Mouse (Mus musculus): ENCODE data around the gene Gtpbp1. TPM values are rescaled to one million over a fixed set of nuclear protein-coding genes. Genes with fewer than 3 reads are reported as not detected.

Gene Gtpbp1
- polyA plus RNA-seq, 1 experiment = 35.3 TPM

- Histone ChIP-seq H3K27me3 (replicated peaks; ENCODE audit: control insufficient read depth, insufficient read depth, low read length) (no peaks in the 10 kb centered on the region), H3K4me1 (ENCODE audit: control insufficient read depth, insufficient read depth, low read length) (peaks cover 7% of the 10 kb centered on the region), H3K4me3 (ENCODE audit: insufficient read depth, low read depth, low read length) (no peak overlapping the region), H3K36me3 (ENCODE audit: control insufficient read depth, insufficient read depth, low read length) (no peaks in the 10 kb centered on the region), H3K27ac (ENCODE audit: insufficient read depth, low read depth, low read length) (no peak overlapping the region)
- peak; percentile 13 for DNase-seq
- TF ChIP-seq CTCF (conservative IDR thresholded peaks at IDR 0.05; ENCODE audit: insufficient read depth, insufficient read length, low read depth, low read length) = no peak
- no peak for TF ChIP-seq POLR2A (IDR thresholded peaks at IDR 0.05; ENCODE audit: low read depth, low read length)
- WGBS = 52% methylated on average over 6 of the region's 6 CpGs
These were observed 77.7 kb downstream of the Gtpbp1 start for GRCm38 (mm10) chr15:79768302-79768701.

DNA sequence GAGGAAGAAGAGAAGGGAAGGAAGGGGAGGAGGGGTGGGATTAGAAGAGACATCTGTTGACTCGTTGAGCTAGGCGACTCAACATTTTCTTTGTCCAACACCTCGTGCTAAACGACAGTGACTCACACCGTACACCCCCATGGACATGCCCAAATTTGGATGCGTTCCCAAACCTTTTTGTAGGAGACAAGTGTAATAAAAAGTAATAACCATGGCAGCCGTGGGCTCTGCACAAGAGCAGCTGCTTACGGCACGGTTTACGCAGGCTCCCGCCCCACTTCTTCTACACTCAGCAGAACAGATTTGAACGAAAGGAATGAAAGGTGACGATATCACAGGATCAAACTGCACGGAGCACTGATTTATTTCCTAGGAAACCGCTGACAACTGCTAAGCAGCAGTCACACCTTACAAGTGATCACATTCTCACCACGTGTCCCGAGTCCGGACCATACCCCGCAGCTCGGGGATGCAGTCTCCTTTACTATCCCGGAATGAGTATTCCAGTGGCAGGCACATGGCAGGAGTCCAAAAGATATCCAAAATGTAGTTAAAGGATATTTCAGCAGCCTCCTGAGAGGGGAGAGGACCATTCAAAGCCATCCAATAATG is 80.1 kb downstream of the Gtpbp1 start:
- Histone ChIP-seq H3K4me1 (ENCODE audit: control insufficient read depth, insufficient read depth, low read length) (peaks cover 11% of the 10 kb centered on the region), H3K36me3 (ENCODE audit: control insufficient read depth, insufficient read depth, low read length) (no peaks in the 10 kb centered on the region), H3K4me3 (ENCODE audit: insufficient read depth, low read depth, low read length) (no peak overlapping the region), H3K27ac (ENCODE audit: insufficient read depth, low read depth, low read length) (no peak overlapping the region), H3K27me3 (replicated peaks; ENCODE audit: control insufficient read depth, insufficient read depth, low read length) (no peaks in the 10 kb centered on the region)
- no peak for DNase-seq
- 45% methylated on average over 21 of the region's 21 CpGs for WGBS
- TF ChIP-seq POLR2A (IDR thresholded peaks at IDR 0.05; ENCODE audit: low read depth, low read length) = no peak
- no peak for TF ChIP-seq CTCF (conservative IDR thresholded peaks at IDR 0.05; ENCODE audit: insufficient read depth, insufficient read length, low read depth, low read length)

Other genes starting within 250 kb of the Gtpbp1 start
- 31.5 and 34.9 TPM in 2 replicates for gene Csnk1e, start 235.3 kb upstream of the Gtpbp1 start, polyA plus RNA-seq (2012; rRNA removed)
- 0.05 and 0.08 TPM in 2 replicates for gene Kcnj4, start 185.6 kb upstream of the Gtpbp1 start, polyA plus RNA-seq (2012; rRNA removed)
- 5.9 and 7.8 TPM in 2 replicates for gene Kdelr3, start 174.4 kb upstream of the Gtpbp1 start, polyA plus RNA-seq (2012; rRNA removed)
- 148 and 160 TPM in 2 replicates for gene Ddx17, start 144.1 kb upstream of the Gtpbp1 start, polyA plus RNA-seq (2012; rRNA removed)
- 0.12 TPM in 1 of 2 replicates, not detected in the other for gene Dmc1, start 85.7 kb upstream of the Gtpbp1 start, polyA plus RNA-seq (2012; rRNA removed)
- gene Fam227a, start 31.9 kb upstream of the Gtpbp1 start, polyA plus RNA-seq (2012; rRNA removed) = 1.3 and 1.5 TPM in 2 replicates
- 12.0 and 15.1 TPM in 2 replicates for gene Cby1, start 31.6 kb upstream of the Gtpbp1 start, polyA plus RNA-seq (2012; rRNA removed)
- gene Tomm22, start 20.0 kb upstream of the Gtpbp1 start, polyA plus RNA-seq (2012; rRNA removed) = 38.2 and 52.5 TPM in 2 replicates
- gene Josd1, start 2.9 kb upstream of the Gtpbp1 start, polyA plus RNA-seq (2012; rRNA removed) = 19.5 and 19.9 TPM in 2 replicates
- 31.5 and 31.9 TPM in 2 replicates for gene Sun2, start 51.7 kb downstream of the Gtpbp1 start, polyA plus RNA-seq (2012; rRNA removed)
- gene Dnal4, start 87.0 kb downstream of the Gtpbp1 start, polyA plus RNA-seq (2012; rRNA removed) = 54.3 and 57.8 TPM in 2 replicates
- gene Nptxr, start 113.9 kb downstream of the Gtpbp1 start, polyA plus RNA-seq (2012; rRNA removed) = 2.0 and 2.1 TPM in 2 replicates
- 0.62 TPM in 1 of 2 replicates, not detected in the other for gene Npcd, start 143.4 kb downstream of the Gtpbp1 start, polyA plus RNA-seq (2012; rRNA removed)
- 49.5 and 62.1 TPM in 2 replicates for gene Cbx6, start 143.8 kb downstream of the Gtpbp1 start, polyA plus RNA-seq (2012; rRNA removed)
- gene Apobec3, start 200.8 kb downstream of the Gtpbp1 start, polyA plus RNA-seq (2012; rRNA removed) = 9.5 and 13.4 TPM in 2 replicates